Mouse (Mus musculus): ENCODE results near the gene Cdkn2d. TPM values are rescaled to one million over a fixed set of nuclear protein-coding genes. Genes with fewer than 3 reads are reported as not detected.

Gene Cdkn2d
- polyA plus RNA-seq, 1 experiment from 2014 or later, result 87.1 TPM

DNA sequence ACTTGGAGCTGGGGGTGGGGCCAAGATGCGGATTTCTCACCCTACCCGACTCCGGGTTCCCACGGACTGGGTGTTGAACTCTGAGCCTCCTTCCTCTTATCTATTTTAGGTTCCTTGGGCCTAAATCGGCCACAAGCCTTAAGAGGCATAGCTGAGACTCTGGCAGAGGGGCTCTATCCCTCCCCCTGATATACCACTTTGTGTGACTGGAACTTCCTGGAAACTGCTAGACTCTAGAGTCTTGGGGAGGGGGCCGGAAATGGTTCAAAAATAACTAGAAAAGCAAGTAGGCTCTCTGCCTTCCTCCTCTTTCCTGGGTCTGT is 30.3 kb upstream of the Cdkn2d start:
- WGBS, result 16% methylated on average over 6 of the region's 6 CpGs
- no peak for DNase-seq (ENCODE audit: low spot score)

DNA sequence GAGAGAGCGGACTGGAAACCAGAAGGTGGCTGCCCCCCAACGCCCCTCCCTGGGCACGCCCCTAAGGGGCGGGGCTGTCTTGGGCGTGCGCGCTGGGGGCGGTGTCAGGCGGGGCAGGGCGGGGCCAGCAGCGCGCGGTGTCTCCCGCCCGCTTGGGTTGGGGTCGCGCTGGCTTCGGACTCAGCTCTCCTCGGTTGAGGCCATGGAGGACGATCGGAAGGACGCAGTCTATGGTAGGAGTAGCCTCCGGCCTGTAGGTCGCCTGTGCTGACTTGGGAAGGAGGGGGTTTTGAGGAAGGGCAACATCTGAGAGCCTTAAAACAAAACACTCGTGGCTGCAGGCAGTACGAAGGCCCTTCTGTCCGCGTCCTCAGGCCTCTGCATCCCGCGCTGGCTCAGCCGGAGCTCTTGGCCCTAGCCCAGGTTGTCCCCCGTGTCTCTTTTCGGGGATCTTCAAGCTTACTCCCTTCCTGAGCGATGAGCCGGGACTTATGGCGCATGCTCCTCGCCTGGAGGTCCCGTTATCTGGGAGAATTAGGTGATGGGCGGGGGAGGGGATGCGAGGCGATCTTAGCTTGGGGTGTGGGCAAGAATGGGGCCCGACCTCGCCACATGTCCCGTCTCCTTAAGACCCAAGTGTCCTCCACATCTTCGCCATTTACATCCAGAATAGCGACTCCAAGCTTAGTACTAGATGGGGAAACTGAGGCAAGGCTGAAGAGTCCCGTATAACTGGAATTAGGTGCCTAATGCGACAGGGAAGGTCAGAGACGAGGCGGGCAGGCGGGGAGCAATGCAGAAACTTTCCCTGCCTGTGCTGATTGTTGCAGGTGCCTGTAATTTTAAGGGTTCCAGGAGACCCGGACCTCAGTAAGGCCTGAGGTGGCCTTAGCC is 29.7 kb upstream of the Cdkn2d start, which contains the start of gene Slc44a2:
TSS of gene Slc44a2 (plus strand) at position 80 of the 894 bp plus-strand sequence.
- no peaks in the 10 kb centered on the region for H3K27me3 ChIP-seq (ENCODE audit: control insufficient read depth, insufficient read depth, low read length)
- H3K27ac ChIP-seq (ENCODE audit: low read depth, low read length), result no peak within 1 kb of the TSS
- under 1% methylated on average over 52 of the region's 52 CpGs for WGBS
- H3K36me3 ChIP-seq (ENCODE audit: control insufficient read depth, insufficient read depth, low read length), result no peaks in the 10 kb centered on the region
- peaks cover 12% of the 10 kb centered on the region; the same call in 1 of the 2 replicates for H3K4me1 ChIP-seq (ENCODE audit: control insufficient read depth, insufficient read depth, low read length)
- peak within 1 kb of the TSS; percentile 94 for H3K4me2 ChIP-seq (ENCODE audit: low read depth)
- ATAC-seq (ENCODE audit: insufficient read depth, low FRiP score, low TSS enrichment) (peak; percentile 93), DNase-seq (ENCODE audit: low spot score) (peak; percentile 95)
- H3K4me3 ChIP-seq (ENCODE audit: low read depth, low read length), result peak within 1 kb of the TSS; percentile 75
- no peaks in the 10 kb centered on the region for H3K9me3 ChIP-seq (ENCODE audit: control insufficient read depth, low read length)
- H3K9ac ChIP-seq (ENCODE audit: low read length), result peak within 1 kb of the TSS; percentile 75

More for the DNA sequence above, 30.3 kb upstream of the Cdkn2d start:
- Histone ChIP-seq H3K27me3 (ENCODE audit: control insufficient read depth, insufficient read depth, low read length) (no peaks in the 10 kb centered on the region), H3K4me3 (ENCODE audit: low read depth, low read length) (peak overlapping the region; percentile 75), H3K9ac (ENCODE audit: low read length) (peak overlapping the region; percentile 75), H3K4me1 (ENCODE audit: control insufficient read depth, insufficient read depth, low read length) (peaks cover 12% of the 10 kb centered on the region; the same call in 1 of the 2 replicates), H3K4me2 (ENCODE audit: low read depth) (peak overlapping the region; percentile 94), H3K36me3 (ENCODE audit: control insufficient read depth, insufficient read depth, low read length) (no peaks in the 10 kb centered on the region), H3K9me3 (ENCODE audit: control insufficient read depth, low read length) (no peaks in the 10 kb centered on the region), H3K27ac (ENCODE audit: low read depth, low read length) (no peak overlapping the region)
- ATAC-seq (ENCODE audit: insufficient read depth, low FRiP score, low TSS enrichment), result no peak

DNA sequence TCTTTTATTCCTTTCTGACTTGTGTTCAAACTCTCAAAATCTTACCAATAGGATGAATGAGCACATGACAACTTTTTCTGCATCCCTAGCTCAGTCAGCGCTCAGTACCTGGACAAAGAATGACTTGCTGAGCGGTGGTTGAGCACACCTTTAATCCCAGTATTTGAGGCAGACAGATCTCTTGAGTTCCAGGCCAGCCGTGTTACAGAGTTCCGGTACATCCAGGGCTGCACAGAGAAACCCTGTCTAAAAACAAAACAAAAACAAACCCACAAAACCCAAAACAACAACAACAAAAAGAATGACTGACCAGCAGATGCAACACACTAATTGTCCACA is 29.0 kb upstream of the Cdkn2d start:
- Histone ChIP-seq H3K4me1 (ENCODE audit: control insufficient read depth, insufficient read depth, low read length) (peaks cover 12% of the 10 kb centered on the region; the same call in 1 of the 2 replicates), H3K27me3 (ENCODE audit: control insufficient read depth, insufficient read depth, low read length) (no peaks in the 10 kb centered on the region), H3K36me3 (ENCODE audit: control insufficient read depth, insufficient read depth, low read length) (no peaks in the 10 kb centered on the region), H3K9ac (ENCODE audit: low read length) (peak overlapping the region; percentile 75), H3K9me3 (ENCODE audit: control insufficient read depth, low read length) (no peaks in the 10 kb centered on the region), H3K27ac (ENCODE audit: low read depth, low read length) (no peak overlapping the region), H3K4me3 (ENCODE audit: low read depth, low read length) (peak overlapping the region; percentile 75), H3K4me2 (ENCODE audit: low read depth) (peak overlapping the region; percentile 94)
- DNase-seq (ENCODE audit: low spot score) (no peak), ATAC-seq (ENCODE audit: insufficient read depth, low FRiP score, low TSS enrichment) (no peak)
- WGBS, result 27% methylated on average over 4 of the region's 4 CpGs

DNA sequence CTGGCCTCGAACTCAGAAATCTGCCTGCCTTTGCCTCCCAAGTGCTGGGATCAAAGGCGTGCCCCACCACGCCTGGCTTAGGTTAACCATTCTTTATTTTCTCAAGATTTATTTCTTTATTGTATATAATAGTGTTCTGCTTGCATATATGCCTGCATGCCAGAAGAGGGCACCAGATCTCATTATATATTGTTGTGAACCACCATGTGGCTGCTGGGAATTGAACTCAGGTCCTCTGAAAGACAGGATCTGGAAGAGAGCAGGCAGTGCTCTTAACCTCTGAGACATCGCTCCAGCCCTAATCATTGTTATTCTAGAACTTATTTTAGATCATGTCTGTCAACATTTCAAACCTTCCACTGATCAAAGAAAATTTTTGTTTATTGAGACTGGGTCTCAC is 28.3 kb upstream of the Cdkn2d start:
- Histone ChIP-seq H3K4me1 (ENCODE audit: control insufficient read depth, insufficient read depth, low read length) (peaks cover 12% of the 10 kb centered on the region; the same call in 1 of the 2 replicates), H3K9me3 (ENCODE audit: control insufficient read depth, low read length) (no peaks in the 10 kb centered on the region), H3K36me3 (ENCODE audit: control insufficient read depth, insufficient read depth, low read length) (no peaks in the 10 kb centered on the region), H3K4me3 (ENCODE audit: low read depth, low read length) (no peak overlapping the region), H3K27me3 (ENCODE audit: control insufficient read depth, insufficient read depth, low read length) (no peaks in the 10 kb centered on the region), H3K9ac (ENCODE audit: low read length) (no peak overlapping the region), H3K4me2 (ENCODE audit: low read depth) (no peak overlapping the region), H3K27ac (ENCODE audit: low read depth, low read length) (no peak overlapping the region)
- ATAC-seq (ENCODE audit: insufficient read depth, low FRiP score, low TSS enrichment) (no peak), DNase-seq (ENCODE audit: low spot score) (no peak)
- WGBS, result 90% methylated on average over 4 of the region's 4 CpGs

DNA sequence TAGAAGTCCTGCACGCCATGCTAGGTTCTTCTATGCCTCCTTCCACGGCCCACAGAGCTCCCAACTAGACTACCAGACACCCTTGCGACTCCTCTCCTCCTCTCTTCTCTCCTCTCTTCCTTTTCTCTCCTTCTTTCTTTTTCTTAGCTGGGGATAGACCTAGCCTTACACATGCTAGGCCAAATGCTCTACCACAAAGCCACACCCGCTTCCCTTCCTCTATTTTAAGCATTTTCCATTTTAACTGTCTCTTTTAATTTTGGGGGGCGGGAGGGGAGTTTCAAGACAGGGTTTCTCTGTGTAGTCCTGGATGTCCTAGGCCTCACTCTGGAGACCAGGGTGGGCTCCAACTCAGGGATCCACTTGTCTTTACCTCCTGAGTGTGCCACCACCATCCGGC is 27.6 kb upstream of the Cdkn2d start:
- H3K4me1 ChIP-seq (ENCODE audit: control insufficient read depth, insufficient read depth, low read length), result peaks cover 12% of the 10 kb centered on the region; the same call in 1 of the 2 replicates
- no peak overlapping the region for H3K4me2 ChIP-seq (ENCODE audit: low read depth)
- no peaks in the 10 kb centered on the region for H3K9me3 ChIP-seq (ENCODE audit: control insufficient read depth, low read length)
- no peak overlapping the region for H3K9ac ChIP-seq (ENCODE audit: low read length)
- no peaks in the 10 kb centered on the region for H3K36me3 ChIP-seq (ENCODE audit: control insufficient read depth, insufficient read depth, low read length)
- no peaks in the 10 kb centered on the region for H3K27me3 ChIP-seq (ENCODE audit: control insufficient read depth, insufficient read depth, low read length)
- no peak for ATAC-seq (ENCODE audit: insufficient read depth, low FRiP score, low TSS enrichment)
- no peak for DNase-seq (ENCODE audit: low spot score)
- H3K4me3 ChIP-seq (ENCODE audit: low read depth, low read length), result no peak overlapping the region
- H3K27ac ChIP-seq (ENCODE audit: low read depth, low read length), result no peak overlapping the region
- 86% methylated on average over 6 of the region's 6 CpGs for WGBS

DNA sequence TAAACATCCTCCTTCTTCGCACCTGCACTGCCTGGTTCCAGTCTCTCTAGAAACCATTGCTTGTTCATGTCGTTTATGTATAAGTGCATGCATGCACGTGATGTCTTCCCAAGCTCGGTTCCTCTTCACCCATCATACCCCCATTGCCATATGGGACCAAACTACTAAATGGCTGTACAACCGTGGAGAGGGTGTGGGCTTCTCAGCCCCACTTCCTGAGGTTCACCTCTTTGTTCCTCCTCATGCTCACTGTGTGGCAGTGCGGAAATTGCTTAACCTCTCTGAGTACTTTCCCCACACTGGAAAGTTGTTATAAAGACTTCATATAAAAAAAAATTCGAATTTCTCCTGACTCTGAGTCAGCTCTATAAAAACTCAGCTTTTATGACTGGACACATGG is 25.5 kb upstream of the Cdkn2d start:
- no peak for ATAC-seq (ENCODE audit: insufficient read depth, low FRiP score, low TSS enrichment)
- WGBS, result 80% methylated on average over 7 of the region's 7 CpGs
- H3K27ac ChIP-seq (ENCODE audit: low read depth, low read length), result no peak overlapping the region

DNA sequence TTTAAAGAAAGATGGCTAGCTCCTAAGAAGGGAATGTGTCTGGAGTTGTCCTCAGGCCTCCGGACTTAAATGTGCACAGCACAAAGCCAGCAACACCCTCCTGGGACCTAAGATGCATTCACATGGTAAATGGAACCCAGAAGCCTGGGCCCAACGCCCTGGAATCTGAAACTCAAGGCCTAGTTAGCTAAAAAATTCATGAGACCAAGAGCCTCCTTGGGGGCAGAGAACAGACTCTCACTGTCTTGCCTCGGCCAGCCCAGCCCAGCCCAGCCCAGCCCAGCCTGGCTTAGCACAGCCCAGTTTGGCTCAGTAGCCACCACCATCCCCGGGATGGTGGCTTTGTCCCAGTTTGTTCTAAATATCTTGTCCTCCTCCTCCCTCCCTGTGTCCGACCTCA is 24.2 kb upstream of the Cdkn2d start:
- H3K4me1 ChIP-seq (ENCODE audit: control insufficient read depth, insufficient read depth, low read length), result no peaks in the 10 kb centered on the region
- no peaks in the 10 kb centered on the region for H3K36me3 ChIP-seq (ENCODE audit: control insufficient read depth, insufficient read depth, low read length)
- no peak for DNase-seq (ENCODE audit: low spot score)
- no peak overlapping the region for H3K27ac ChIP-seq (ENCODE audit: low read depth, low read length)
- no peak overlapping the region for H3K4me2 ChIP-seq (ENCODE audit: low read depth)
- H3K27me3 ChIP-seq (ENCODE audit: control insufficient read depth, insufficient read depth, low read length), result peaks cover 14% of the 10 kb centered on the region
- H3K9ac ChIP-seq (ENCODE audit: low read length), result no peak overlapping the region
- ATAC-seq (ENCODE audit: insufficient read depth, low FRiP score, low TSS enrichment), result no peak
- no peak overlapping the region for H3K4me3 ChIP-seq (ENCODE audit: low read depth, low read length)
- H3K9me3 ChIP-seq (ENCODE audit: control insufficient read depth, low read length), result no peaks in the 10 kb centered on the region
- WGBS, result 63% methylated on average over 5 of the region's 5 CpGs

More for the DNA sequence above, 25.5 kb upstream of the Cdkn2d start:
- Histone ChIP-seq H3K9me3 (ENCODE audit: control insufficient read depth, low read length) (no peaks in the 10 kb centered on the region), H3K27me3 (ENCODE audit: control insufficient read depth, insufficient read depth, low read length) (peaks cover 10% of the 10 kb centered on the region), H3K4me2 (ENCODE audit: low read depth) (no peak overlapping the region), H3K36me3 (ENCODE audit: control insufficient read depth, insufficient read depth, low read length) (no peaks in the 10 kb centered on the region), H3K4me3 (ENCODE audit: low read depth, low read length) (no peak overlapping the region), H3K4me1 (ENCODE audit: control insufficient read depth, insufficient read depth, low read length) (peaks cover 5% of the 10 kb centered on the region; the same call in 1 of the 2 replicates), H3K9ac (ENCODE audit: low read length) (no peak overlapping the region)
- DNase-seq (ENCODE audit: low spot score), result no peak

DNA sequence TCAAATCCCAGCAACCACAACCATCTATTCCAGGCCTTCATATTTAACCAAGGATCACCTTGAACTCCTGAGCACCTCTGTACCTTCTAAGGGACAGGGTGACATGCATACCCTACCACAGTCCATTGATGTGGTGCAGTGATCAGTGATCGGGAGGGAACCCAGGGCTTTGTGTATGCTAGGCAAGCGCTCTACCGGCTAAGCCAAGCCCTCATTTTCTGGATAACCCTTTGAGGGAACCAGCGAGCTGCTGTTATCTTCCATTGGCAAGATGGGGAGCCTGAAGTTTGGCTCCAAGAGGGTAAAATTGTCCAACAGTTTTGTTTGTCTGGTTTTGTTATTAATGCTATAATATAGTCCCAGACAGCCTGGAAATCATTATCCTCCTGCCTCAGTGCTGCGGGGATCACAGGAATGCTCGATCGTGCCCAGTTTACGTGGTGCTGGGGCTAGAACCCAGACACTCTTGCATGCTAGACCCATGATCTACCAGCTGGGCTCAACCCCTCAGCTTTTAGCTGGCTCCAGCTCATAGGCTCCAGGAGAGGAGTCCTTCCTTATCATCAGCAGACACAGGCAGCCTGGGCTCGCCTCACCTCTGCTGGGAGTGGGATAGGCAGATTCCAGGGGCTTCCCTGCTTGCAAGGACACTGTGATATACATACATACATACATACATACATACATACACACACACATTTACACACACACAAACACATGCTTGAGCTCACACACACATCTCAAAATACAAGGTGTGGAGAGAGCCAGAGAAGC is 23.3 kb upstream of the Cdkn2d start:
- no peak overlapping the region for H3K4me2 ChIP-seq (ENCODE audit: low read depth)
- H3K4me3 ChIP-seq (ENCODE audit: low read depth, low read length), result no peak overlapping the region
- H3K36me3 ChIP-seq (ENCODE audit: control insufficient read depth, insufficient read depth, low read length), result no peaks in the 10 kb centered on the region
- H3K27ac ChIP-seq (ENCODE audit: low read depth, low read length), result no peak overlapping the region
- H3K9me3 ChIP-seq (ENCODE audit: control insufficient read depth, low read length), result no peaks in the 10 kb centered on the region
- ATAC-seq (ENCODE audit: insufficient read depth, low FRiP score, low TSS enrichment) (no peak), DNase-seq (ENCODE audit: low spot score) (no peak)
- no peak overlapping the region for H3K9ac ChIP-seq (ENCODE audit: low read length)
- H3K4me1 ChIP-seq (ENCODE audit: control insufficient read depth, insufficient read depth, low read length), result no peaks in the 10 kb centered on the region
- 90% methylated on average over 9 of the region's 9 CpGs for WGBS
- H3K27me3 ChIP-seq (ENCODE audit: control insufficient read depth, insufficient read depth, low read length), result peaks cover 14% of the 10 kb centered on the region

Measured in neural tube, embryonic 11.5 days (tissue).